Mouse (Mus musculus): Measurements from ENCODE around the gene Sirt7.
A peak's percentile ranks its signal among the peaks of the same experiment; 100 is the strongest.

Sirt7 gene

GRCm38 (mm10) chr11:120625152-120625775, at the start of gene Sirt7:
TSS of gene Sirt7 (minus strand) at chr11:120625240.
- no peak for DNase-seq (ENCODE audit: low spot score)

GRCm38 (mm10) chr11:120673594-120674122, 48.6 kb upstream of the Sirt7 start:
- DNase-seq (ENCODE audit: low spot score): no peak

DNA sequence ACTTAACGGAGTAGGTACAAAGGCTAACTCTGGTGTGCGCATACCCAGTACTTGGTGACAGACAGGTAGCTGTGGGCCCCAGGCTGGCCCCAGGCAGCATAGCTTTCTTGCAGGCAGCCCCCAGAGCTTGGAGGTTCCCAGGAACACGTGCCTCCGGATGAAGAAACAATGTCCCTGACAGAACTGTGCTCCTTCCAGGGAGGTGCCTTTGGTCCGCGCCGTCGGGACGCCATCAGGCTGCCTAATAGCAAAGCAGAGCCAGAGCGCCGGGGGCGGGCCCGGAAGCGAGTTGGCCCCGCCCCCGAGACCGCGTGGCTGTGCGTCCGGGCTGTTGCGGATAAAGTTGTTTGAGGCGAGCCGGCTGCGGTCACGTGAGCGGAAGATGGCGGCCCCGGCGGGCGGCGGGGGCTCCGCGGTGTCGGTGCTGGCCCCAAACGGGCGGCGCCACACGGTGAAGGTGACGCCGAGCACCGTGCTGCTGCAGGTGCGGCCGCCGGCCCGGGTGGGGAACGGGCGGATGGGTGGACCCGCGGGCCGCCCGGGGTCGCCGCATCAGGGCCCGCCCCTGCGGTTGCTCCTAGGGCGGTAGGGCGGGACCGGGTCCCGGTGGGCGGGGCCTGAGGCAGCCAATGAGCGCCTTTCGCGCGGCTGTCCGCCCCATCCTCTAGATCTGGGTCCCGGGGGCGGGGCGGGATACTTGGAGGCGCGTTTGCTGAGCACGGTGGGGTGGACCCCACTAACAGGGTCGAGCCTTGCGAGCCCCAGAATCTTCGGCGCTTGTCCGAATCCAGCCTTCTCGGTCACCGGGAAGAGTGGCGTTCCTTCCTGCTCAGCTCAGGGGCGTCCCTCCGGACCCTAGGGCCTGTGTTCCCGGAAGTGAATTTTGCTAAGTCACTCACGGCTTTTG, 47.9 kb upstream of the Sirt7 start, which contains the start of gene Aspscr1:
Aspscr1 (plus strand) TSS at position 287 of the 907 bp plus-strand sequence.
- peak; percentile 97 for DNase-seq (ENCODE audit: low spot score)

GRCm38 (mm10) chr11:120666617-120667016, 41.6 kb upstream of the Sirt7 start:
- DNase-seq (ENCODE audit: low spot score): peak; percentile 32

GRCm38 (mm10) chr11:120665406-120665805, 40.4 kb upstream of the Sirt7 start:
- DNase-seq (ENCODE audit: low spot score): peak; percentile 59

- no peak for DNase-seq (ENCODE audit: low spot score)
Observed at GRCm38 (mm10) chr11:120663714-120664113, 38.7 kb upstream of the Sirt7 start.

DNA sequence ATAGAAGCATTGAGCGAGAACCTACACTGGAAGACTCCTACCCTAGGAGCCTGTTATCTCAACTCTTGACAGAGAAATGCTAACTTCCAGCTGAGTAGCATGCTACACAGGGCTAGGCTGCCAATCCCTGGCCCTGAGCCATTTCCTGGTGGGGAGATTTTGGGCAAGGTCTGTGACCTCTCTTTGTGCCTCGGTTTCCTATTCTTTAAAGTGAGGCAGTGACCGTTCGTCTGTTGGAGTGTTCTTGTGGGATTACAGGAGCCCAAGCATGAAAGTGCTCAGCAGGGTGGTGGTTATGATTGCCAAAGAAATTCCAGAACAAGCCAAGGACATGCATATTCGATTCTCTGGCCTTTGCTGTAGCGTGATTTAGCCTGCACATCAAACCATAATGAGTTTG, 37.7 kb upstream of the Sirt7 start:
- no peak for DNase-seq (ENCODE audit: low spot score)

- peak; percentile 17 for DNase-seq (ENCODE audit: low spot score)
Observed at GRCm38 (mm10) chr11:120661076-120661460, 36.0 kb upstream of the Sirt7 start, which contains the start of gene Notum. TSS of gene Notum (minus strand) at chr11:120661175.

DNA sequence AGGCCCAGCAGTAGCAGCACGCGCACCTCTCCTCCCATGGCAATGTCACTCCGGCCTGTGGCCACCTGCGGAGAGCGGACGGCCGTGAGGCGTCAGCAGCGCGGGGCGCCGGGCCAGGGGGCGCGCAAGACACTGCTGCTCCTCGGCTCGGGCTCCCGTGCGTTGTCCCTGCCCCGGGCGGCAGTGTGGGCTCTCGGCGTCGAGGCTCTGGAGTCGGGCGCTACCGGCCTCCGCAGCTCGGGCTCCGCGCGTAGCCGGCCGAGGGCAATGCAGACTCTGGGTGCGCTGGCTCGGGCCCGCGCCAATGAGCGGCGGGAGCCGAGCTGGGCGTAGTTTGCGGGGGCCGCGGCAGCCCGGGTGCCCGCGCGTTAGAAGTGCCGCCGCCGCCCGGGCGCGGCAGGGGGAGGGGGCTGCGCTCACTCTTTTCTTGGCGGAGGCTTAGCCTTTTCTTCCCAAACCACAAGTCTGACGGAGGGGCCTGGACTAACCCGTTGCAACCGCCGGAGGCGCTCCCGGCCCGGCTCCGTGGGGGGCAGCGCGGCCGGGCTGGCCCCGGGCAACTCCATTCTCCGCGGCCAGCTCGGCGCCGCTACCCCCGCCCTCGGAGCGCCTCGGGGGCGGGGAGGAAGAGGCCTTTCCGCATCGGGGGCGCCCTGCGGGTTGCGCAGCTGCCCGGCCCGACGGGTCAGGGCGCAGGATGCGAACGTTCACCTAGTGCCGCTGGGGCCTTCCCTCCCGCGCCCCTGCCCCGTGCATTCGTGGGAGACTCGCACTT, 35.4 kb upstream of the Sirt7 start:
- DNase-seq (ENCODE audit: low spot score): peak; percentile 67

- DNase-seq (ENCODE audit: low spot score): peak; percentile 25
Observed at GRCm38 (mm10) chr11:120659509-120660300, 34.7 kb upstream of the Sirt7 start.

DNA sequence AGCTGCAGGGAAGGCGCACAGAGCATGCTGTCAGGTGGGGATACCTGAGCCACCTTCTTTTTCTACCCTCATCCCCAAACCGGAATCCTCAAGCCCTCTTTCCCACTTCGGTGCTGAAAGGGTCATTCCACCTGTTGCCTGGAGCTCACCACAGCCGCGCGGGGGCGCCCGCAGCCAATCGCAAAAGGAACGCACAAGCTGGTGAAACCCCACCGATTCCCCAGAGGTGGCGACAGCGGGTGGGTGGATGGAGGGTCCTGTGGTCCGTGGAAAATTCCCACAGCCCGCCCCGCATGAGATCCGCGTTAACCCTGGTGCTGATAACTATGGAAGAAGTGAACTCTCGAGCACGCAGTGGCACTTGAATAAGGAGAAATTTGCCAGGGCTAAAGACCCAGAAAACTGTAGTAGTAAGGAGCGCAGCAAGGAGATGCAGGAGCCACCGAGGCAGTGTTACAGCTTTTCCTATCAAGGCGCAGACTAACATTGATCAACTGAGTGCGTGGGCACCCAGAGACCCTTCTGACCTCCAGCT, 33.9 kb upstream of the Sirt7 start:
- DNase-seq (ENCODE audit: low spot score): peak; percentile 84

- DNase-seq (ENCODE audit: low spot score): no peak
Observed at GRCm38 (mm10) chr11:120657301-120657700, 32.3 kb upstream of the Sirt7 start.

- DNase-seq (ENCODE audit: low spot score): no peak
Observed at GRCm38 (mm10) chr11:120654741-120655140, 29.7 kb upstream of the Sirt7 start.

DNA sequence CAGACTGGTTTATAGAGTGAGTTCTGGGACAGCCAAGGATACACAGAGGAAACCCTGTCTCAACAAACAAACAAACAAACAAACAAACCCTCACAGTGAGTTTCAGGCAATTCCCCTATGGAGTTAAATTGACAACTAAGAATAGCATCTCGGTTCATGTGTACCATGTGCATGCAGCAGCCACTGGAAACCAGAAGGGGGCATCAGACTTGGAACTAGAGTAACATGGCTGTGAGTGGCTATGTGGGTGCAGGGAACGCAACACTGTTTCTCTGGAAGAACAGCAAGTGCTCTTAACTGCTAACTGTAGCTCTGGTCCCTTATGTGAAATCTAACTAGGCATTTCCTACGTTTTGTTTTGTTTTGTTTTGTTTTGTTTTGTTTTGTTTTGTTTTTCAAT, 26.8 kb upstream of the Sirt7 start:
- DNase-seq (ENCODE audit: low spot score): no peak

GRCm38 (mm10) chr11:120648001-120648476, 23.0 kb upstream of the Sirt7 start, which contains the start of gene Myadml2:
TSS of gene Myadml2 (minus strand) at chr11:120648158.
- peak; percentile 65 for DNase-seq (ENCODE audit: low spot score)

DNA sequence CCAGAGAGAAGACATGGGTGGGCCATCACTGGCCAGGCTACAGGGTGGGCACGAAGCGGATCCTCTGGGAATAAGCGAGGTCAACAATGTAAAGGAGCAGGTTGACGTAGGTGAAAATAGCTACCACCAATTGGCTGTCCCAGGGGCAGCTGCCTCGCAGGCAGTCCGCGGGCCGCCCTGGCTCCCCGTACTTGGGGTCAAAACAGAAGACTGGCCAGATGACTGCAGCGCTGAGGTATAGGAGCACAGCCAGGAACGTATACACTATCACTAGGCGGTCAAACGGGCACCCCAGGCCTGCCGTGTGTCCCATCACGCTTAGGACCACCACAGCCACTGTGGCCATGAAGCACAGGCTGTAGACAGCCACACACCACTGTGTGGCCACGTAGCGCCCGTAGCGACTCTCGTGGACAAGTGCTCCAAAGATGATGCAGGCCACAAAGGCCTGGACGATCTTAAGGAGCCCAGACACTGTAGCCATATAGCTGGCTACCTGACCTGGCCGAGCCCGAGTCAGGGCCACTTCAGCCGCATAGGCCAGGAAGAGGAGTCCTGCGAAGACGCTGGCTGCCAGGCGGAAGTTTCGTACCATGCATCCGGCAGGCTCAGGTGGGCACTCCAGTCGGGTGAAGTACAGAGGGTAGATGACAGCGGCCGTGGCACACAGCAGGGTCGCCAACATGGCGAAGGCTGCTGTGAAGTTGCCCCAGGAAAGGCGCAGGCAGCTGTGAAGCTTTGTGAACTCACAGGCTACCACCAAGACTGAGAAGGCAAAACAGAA, 22.2 kb upstream of the Sirt7 start:
- DNase-seq (ENCODE audit: low spot score): no peak

DNA sequence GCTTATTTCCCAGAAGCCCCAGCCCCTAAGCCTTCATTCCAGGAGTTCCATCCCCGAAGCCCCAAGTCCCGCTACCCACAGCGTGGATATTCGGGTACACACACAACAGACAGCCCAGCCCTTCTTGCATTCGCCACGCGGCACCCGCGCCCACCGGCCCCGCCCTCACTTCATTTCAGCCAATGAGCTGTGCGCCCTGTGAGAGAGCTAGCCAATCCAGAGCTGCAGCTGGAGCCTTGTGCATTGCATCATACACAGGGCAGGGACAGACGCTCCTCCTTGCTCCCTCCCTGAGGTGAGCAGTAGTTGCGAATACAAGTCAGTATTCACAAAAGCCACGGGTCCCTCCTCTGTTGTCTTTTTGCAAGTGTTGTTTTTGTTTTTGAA, 18.6 kb upstream of the Sirt7 start, which contains the start of gene Pycr1:
Pycr1 (minus strand) TSS at position 169 of the 387 bp plus-strand sequence.
- peak; percentile 93 for DNase-seq (ENCODE audit: low spot score)

DNA sequence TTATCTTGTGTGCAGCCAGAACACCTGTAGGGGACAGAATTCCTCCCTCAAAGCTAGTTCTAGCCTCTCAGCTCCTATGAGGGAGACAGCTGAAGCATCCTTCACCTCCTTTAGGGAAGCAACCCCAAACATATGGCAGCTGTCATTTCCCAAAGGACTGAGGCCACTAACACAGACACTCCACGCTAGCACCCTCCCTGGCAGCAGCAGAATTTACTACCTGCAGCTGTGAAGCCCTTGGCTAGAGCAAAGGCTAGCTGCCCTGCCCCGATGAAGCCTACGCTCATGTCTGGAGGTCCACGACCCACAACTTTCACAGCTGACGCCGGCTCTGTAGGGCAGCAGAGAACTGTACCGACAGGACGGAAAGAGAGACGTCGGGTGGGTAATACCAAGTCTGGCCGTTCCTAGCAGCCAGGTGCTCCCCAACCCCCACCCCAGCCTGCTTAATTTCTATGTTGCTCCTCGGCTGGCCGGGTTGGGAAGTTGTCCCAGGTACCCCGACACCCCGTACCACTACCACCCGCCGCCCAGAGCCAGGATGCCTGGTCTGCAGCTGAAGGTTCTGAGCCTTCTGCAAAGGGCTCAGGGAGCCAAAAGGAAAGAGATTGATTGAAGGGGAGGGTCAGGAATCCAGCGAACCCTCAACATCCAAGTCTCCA, 18.0 kb upstream of the Sirt7 start:
- DNase-seq (ENCODE audit: low spot score): peak; percentile 20

DNA sequence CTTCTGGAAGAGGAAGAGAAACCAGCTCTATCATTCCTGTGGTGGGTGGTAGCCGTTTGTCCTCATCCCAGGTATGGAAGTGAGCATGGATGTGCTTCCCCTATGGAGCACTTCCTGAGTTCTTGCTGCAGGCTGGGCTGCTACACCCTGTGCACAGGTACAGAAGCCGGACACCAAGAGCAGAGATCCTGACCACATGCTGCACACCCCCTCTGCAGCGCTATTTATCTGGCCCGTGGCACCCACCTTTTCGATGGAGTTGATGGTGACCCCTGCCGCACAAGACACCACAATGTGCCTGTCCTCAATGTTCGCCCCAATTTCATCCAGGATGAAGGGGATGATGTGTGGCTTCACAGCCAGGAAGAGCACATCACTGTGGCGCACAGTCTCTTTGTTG, 16.8 kb upstream of the Sirt7 start:
- DNase-seq (ENCODE audit: low spot score): no peak

Data from retina, embryonic 14.5 days (tissue).